Mouse (Mus musculus): ENCODE measurements around the gene Tspan31. TPM values are rescaled to one million over a fixed set of nuclear protein-coding genes. Genes with fewer than 3 reads are reported as not detected.
A peak's percentile ranks its signal among the peaks of the same experiment; 100 is the strongest.

Gene Tspan31
- polyA plus RNA-seq, 1 experiment from 2014 or later = 154 TPM

DNA sequence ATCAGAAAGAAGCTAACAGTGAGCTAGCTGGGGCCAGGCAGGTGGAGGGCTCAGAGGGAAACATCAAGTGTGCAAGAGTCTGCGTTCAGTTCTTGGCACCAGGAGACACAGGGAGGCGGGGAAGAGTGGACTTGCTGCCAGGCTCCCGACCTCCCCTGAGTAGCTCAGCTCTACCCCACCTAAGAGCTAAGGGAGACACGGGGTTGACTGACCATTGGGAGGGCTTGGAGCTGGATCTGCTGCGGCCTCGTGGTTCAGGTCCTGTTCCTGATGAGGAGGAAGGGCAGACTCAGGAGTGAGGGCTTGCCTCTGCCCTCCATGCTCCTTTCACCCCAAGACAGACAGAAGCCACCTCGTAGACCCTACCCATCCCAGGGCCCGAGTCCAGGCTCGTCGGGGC, 29.1 kb upstream of the Tspan31 start:
- Histone ChIP-seq H3K36me3 (peaks cover 45% of the 10 kb centered on the region), H3K4me3 (no peak overlapping the region), H3K9me3 (no peaks in the 10 kb centered on the region), H3K27me3 (ENCODE audit: insufficient read depth, poor library complexity, severe bottlenecking) (peaks cover 10% of the 10 kb centered on the region), H3K4me1 (peaks cover 13% of the 10 kb centered on the region), H3K27ac (no peak overlapping the region)
- 82% methylated on average over 10 of the region's 10 CpGs for WGBS
- DNase-seq (ENCODE audit: low spot score) = no peak

DNA sequence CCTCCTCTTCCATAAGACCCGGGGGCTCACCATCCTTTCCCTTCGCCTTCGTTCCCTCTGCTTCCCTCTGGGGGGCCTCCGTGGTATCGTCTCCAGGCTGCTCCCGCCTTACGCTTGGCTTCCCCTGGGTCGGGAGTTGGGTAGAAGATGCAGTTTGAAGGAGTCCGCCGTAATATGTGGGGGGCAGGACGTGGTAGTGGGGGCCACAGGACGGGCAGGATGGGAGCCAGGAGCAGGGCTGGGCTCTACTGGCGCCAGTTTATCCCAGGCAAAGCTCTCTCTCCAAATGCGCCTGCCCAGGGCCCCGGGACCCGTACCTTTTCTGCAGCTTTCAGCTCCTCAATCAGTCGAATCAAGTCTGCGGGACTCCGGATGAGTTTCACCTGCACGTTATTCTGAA, 28.4 kb upstream of the Tspan31 start:
- WGBS = 77% methylated on average over 20 of the region's 20 CpGs
- H3K4me1 ChIP-seq = peaks cover 14% of the 10 kb centered on the region
- peaks cover 45% of the 10 kb centered on the region for H3K36me3 ChIP-seq
- no peak overlapping the region for H3K4me3 ChIP-seq
- DNase-seq (ENCODE audit: low spot score) = no peak
- no peaks in the 10 kb centered on the region for H3K9me3 ChIP-seq
- H3K27ac ChIP-seq = no peak overlapping the region
- peaks cover 17% of the 10 kb centered on the region for H3K27me3 ChIP-seq (ENCODE audit: insufficient read depth, poor library complexity, severe bottlenecking)

DNA sequence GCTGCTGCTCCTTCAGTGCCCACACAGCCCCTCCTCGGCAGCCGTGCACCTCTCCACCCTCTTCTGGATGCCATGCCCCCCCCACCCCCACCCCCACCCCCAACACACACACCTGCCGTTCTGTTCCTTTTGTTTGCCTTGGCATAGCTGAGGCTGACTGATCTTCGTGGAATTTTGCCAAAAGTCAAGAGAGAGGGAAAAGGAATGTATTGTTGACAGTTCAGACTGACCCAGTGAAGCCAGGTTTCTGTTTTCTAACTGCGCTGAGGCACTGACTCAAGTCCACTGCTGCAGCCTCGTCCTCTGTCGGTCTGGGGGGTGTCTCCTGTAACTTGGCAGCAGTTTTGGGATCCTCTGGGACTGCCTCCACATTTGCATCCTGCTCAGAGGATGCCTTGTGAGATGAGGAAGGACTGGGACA, 24.3 kb upstream of the Tspan31 start:
- H3K4me1 ChIP-seq = peaks cover 30% of the 10 kb centered on the region
- DNase-seq (ENCODE audit: low spot score) = no peak
- H3K4me3 ChIP-seq = no peak overlapping the region
- WGBS = 55% methylated on average over 7 of the region's 7 CpGs
- H3K36me3 ChIP-seq = peaks cover 37% of the 10 kb centered on the region
- H3K27me3 ChIP-seq (ENCODE audit: insufficient read depth, poor library complexity, severe bottlenecking) = peaks cover 58% of the 10 kb centered on the region
- no peaks in the 10 kb centered on the region for H3K9me3 ChIP-seq
- no peak overlapping the region for H3K27ac ChIP-seq

DNA sequence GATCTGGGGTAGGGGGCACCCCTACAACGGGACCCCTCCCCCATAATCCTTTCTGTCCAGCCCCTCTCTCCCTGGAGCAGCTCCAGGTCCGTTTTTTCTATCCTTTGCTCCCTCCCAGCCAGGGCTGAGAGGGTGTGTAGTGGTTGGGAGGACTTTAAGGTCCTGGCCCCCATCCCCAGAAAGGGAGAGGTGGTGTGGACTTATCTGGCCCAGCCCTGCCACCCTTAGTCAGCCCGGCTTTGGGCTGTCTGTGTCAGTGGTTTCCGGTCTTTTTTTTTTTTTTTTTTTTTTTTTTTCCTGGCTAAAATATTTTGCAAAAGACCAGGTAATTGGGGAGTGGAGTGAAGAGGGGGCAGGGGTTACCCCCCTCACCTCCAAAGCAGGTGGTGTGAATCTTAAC, 22.7 kb upstream of the Tspan31 start:
- Histone ChIP-seq H3K27ac (no peak overlapping the region), H3K4me3 (no peak overlapping the region), H3K9me3 (no peaks in the 10 kb centered on the region), H3K4me1 (peaks cover 30% of the 10 kb centered on the region), H3K36me3 (peaks cover 20% of the 10 kb centered on the region), H3K27me3 (ENCODE audit: insufficient read depth, poor library complexity, severe bottlenecking) (peaks cover 66% of the 10 kb centered on the region)
- no peak for DNase-seq (ENCODE audit: low spot score)
- 50% methylated on average over 4 of the region's 4 CpGs for WGBS

DNA sequence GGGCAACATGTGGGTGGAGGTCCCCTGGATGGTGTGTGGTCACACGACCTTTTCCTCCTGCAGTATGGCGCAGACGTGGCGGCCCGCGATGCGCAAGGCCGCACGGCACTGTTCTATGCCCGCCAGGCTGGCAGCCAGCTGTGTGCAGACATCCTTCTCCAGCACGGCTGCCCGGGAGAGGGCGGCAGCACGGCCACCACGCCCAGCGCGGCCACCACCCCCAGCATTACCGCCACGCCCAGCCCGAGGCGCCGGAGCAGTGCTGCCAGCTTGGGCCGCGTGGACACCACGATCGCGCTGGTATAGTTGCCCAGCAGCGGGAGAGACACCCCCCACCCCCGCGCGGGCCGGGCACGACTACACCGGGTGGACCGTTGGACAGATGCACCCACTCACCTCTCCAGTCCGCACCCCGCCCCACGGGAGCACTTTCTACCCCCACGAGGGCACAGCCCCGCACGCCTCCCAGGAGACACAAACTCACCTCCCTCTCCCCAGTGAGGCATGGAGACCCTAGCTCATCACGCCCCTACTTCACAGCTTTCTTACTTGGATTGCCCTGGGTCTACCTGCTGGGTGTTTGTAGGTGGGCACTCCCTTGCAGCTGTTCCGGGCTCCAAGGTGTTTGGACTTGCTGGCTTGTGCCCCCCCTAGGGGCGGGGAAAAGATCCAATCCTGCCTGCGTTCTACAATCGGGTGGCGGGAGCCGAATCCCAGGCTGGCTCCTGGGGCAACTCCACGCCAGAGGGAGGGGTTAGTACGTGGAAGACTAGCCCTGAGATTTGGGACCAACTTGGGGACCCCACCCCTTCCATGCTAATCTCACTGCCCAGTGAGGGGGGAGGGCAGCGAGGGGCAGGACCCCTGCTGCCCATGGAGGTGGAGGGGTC, 21.7 kb upstream of the Tspan31 start:
- 8% methylated on average over 51 of the region's 51 CpGs for WGBS
- H3K9me3 ChIP-seq = no peaks in the 10 kb centered on the region
- H3K27me3 ChIP-seq (ENCODE audit: insufficient read depth, poor library complexity, severe bottlenecking) = peaks cover 76% of the 10 kb centered on the region
- H3K36me3 ChIP-seq = peaks cover 13% of the 10 kb centered on the region
- no peak for DNase-seq (ENCODE audit: low spot score)
- H3K4me3 ChIP-seq = peak overlapping the region; percentile 39
- no peak overlapping the region for H3K27ac ChIP-seq
- peaks cover 30% of the 10 kb centered on the region for H3K4me1 ChIP-seq

GRCm38 (mm10) chr10:127090560-127091411, 20.7 kb upstream of the Tspan31 start:
- no peaks in the 10 kb centered on the region for H3K9me3 ChIP-seq
- peaks cover 76% of the 10 kb centered on the region for H3K27me3 ChIP-seq (ENCODE audit: insufficient read depth, poor library complexity, severe bottlenecking)
- WGBS = 9% methylated on average over 57 of the region's 57 CpGs
- H3K4me1 ChIP-seq = peaks cover 30% of the 10 kb centered on the region
- no peak for DNase-seq (ENCODE audit: low spot score)
- H3K4me3 ChIP-seq = peak overlapping the region; percentile 39
- peaks cover 3% of the 10 kb centered on the region for H3K36me3 ChIP-seq
- H3K27ac ChIP-seq = no peak overlapping the region

DNA sequence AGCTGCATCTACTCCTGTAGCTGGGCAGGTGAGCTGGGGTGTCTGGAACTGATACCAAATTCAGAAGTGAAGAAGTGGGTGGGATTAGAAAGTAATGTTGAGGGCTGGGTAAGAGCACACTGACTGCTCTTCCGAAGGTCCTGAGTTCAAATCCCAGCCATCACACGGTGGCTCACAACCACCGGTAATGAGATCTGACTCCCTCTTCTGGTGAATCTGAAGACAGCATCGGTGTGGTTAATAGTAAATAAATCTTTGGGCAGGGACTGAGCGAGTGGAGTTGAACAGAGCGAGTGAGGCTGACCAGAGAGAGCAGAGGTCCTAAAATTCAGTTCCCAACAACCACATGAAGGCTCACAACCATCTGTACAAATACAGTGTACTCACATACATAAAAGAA, 15.6 kb upstream of the Tspan31 start:
- H3K36me3 ChIP-seq = no peaks in the 10 kb centered on the region
- H3K4me1 ChIP-seq = peaks cover 27% of the 10 kb centered on the region
- no peak overlapping the region for H3K4me3 ChIP-seq
- no peaks in the 10 kb centered on the region for H3K9me3 ChIP-seq
- peaks cover 81% of the 10 kb centered on the region for H3K27me3 ChIP-seq (ENCODE audit: insufficient read depth, poor library complexity, severe bottlenecking)
- WGBS = 61% methylated on average over 6 of the region's 6 CpGs
- no peak overlapping the region for H3K27ac ChIP-seq
- DNase-seq (ENCODE audit: low spot score) = no peak

- peaks cover 81% of the 10 kb centered on the region for H3K27me3 ChIP-seq (ENCODE audit: insufficient read depth, poor library complexity, severe bottlenecking)
These were observed 15.0 kb upstream of the Tspan31 start for GRCm38 (mm10) chr10:127085052-127085451.

DNA sequence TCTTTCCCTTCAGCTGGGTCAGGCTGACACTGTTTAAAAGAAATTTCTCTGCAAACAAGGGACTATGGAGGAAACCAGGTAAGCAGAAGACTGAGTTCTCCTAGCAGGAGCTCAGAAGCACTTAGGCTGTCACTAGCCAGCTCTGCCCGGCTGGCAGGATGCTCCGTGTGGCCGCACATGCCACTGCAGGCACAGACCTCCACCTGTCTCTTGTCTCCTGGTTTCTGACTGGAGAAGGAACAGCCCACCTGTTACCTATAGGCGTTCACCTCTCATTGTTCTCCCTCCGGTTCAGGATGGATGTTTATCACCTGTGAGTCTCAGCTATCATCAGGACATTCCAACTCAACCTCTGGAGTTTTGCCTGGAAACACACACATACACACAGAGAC, 13.8 kb upstream of the Tspan31 start:
- Histone ChIP-seq H3K9me3 (no peaks in the 10 kb centered on the region), H3K36me3 (no peaks in the 10 kb centered on the region), H3K4me1 (peaks cover 43% of the 10 kb centered on the region), H3K27ac (0 out of 2 replicates have a peak overlapping the region, but pooled peaks have one; percentile 23), H3K4me3 (no peak overlapping the region), H3K27me3 (ENCODE audit: insufficient read depth, poor library complexity, severe bottlenecking) (peaks cover 81% of the 10 kb centered on the region)
- WGBS = 50% methylated on average over 5 of the region's 5 CpGs
- DNase-seq (ENCODE audit: low spot score) = no peak

More at GRCm38 (mm10) chr10:127085052-127085451, 15.0 kb upstream of the Tspan31 start:
- Histone ChIP-seq H3K9me3 (no peaks in the 10 kb centered on the region), H3K4me3 (no peak overlapping the region), H3K36me3 (no peaks in the 10 kb centered on the region), H3K4me1 (peaks cover 32% of the 10 kb centered on the region), H3K27ac (no peak overlapping the region)
- 76% methylated on average over 9 of the region's 9 CpGs for WGBS
- no peak for DNase-seq (ENCODE audit: low spot score)

DNA sequence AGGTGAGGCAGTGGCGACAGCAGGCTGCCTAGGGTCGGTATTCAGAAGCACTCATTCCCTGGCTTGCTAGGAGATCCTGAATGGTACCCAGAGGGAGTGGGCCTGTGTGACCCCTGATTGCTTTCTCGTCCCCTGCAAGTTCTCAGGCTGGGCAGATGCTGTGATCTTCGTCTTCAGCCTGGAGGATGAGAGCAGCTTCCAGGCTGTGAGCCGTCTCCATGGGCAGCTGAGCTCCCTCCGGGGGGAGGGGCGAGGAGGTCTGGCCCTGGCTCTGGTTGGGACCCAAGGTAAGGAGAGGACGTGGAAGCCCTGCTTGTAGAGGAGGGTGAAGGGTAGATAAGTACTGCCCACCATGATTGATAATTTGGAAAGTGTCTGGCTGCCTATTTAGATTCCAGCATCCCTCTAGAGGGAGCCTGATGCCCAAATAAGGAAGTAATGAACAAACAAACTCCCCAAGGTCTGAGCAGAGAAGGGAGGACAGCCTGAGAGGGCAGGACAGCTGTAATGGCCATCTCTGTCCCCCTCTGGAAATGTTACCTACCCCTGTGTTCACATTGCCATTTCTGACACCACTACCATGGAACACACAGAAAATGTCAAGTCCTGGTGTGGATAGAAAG, 13.3 kb upstream of the Tspan31 start:
- Histone ChIP-seq H3K4me3 (no peak overlapping the region), H3K27ac (0 out of 2 replicates have a peak overlapping the region, but pooled peaks have one; percentile 23), H3K4me1 (peaks cover 48% of the 10 kb centered on the region), H3K27me3 (ENCODE audit: insufficient read depth, poor library complexity, severe bottlenecking) (peaks cover 81% of the 10 kb centered on the region), H3K36me3 (no peaks in the 10 kb centered on the region), H3K9me3 (no peaks in the 10 kb centered on the region)
- WGBS = 26% methylated on average over 8 of the region's 8 CpGs
- DNase-seq (ENCODE audit: low spot score) = no peak

DNA sequence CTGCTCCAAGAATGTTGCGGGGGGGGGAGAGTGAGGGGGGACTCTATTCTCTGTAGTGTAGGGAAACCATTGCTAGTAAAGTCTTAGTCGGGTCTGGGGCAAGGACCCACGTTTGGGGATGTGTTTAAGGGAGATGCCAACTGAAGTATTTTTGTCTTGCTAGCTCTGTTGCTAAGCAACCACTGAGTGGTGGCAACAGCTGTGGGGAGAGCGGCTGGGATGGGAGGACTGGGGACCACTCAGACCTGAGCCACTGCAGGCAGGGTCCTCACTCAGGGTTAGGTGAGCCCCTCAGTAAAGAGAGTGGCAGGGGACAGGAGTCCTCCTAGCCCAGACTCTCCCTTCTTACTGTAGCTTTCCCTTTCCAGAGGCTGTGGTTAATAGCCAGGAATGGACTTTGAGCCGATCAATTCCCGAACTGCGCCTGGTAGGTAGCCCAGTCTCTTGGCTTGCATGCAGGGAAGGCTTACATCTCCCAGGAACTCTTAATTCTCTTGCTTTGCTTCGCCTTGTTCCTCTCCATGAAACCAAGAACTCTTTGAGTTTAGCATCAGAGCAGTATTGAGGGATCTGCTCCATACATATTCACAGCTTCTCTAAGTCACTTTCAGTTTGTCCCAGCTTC, 12.0 kb upstream of the Tspan31 start:
- Histone ChIP-seq H3K27me3 (ENCODE audit: insufficient read depth, poor library complexity, severe bottlenecking) (peaks cover 82% of the 10 kb centered on the region), H3K9me3 (no peaks in the 10 kb centered on the region), H3K27ac (no peak overlapping the region), H3K4me1 (peaks cover 51% of the 10 kb centered on the region), H3K4me3 (peak overlapping the region; percentile 59; the same call in 1 of the 2 replicates), H3K36me3 (no peaks in the 10 kb centered on the region)
- no peak for DNase-seq (ENCODE audit: low spot score)
- 24% methylated on average over 8 of the region's 8 CpGs for WGBS
